Comparison of ENCODE assay signal across 28 mouse cellular contexts in genomic region chr6:85355753-85356152, GRCm38 (mm10). TPM values are rescaled to one million over a fixed set of nuclear protein-coding genes. Genes with fewer than 3 reads are reported as not detected.
DNase-seq lines count a peak whose midpoint lies in the region; ATAC-seq and TF ChIP-seq lines count a peak whose summit lies in the region.
"Had no signal": no experiment of that assay in that cellular context is flagged by ENCODE, and none has a peak within 500 bp of the region (broad histone marks: within the 10 kb centered on the region; RNA-seq: fewer than 3 reads in every experiment).

No protein-coding gene starts in this region.

- H3K4me2 ChIP-seq in heart, embryonic 13.5 days = no peak overlapping the region
- H3K4me2 ChIP-seq: forebrain, embryonic 13.5 days; limb, embryonic 13.5 days; liver, embryonic 11.5 days; midbrain, embryonic 12.5 days; neural tube, embryonic 15.5 days; stomach, embryonic 15.5 days had no signal

- H3K27me3 ChIP-seq in heart, embryonic 13.5 days (replicated peaks) = no peaks in the 10 kb centered on the region
- no peaks in the 10 kb centered on the region for H3K27me3 ChIP-seq in thymus, adult 2 months (ENCODE audit: control insufficient read depth, insufficient read depth, low read length)
- H3K27me3 ChIP-seq: forebrain, embryonic 13.5 days; limb, embryonic 13.5 days; midbrain, embryonic 12.5 days; neural tube, embryonic 15.5 days; stomach, embryonic 15.5 days had no signal

- no peak for DNase-seq in gastrocnemius, adult 2 months
- no peak for DNase-seq in gastrocnemius, postnatal 4 days (ENCODE audit: low spot score in 2 of 2)
- no peak for DNase-seq in heart, adult 11 months
- DNase-seq in CD4-positive helper T cell, adult 2 months (ENCODE audit: low read depth, low spot score) = peak; percentile 40
- DNase-seq in thymus, adult 2 months = no peak
- DNase-seq: adrenal gland, adult 8-10 months; cerebellum, adult 9-10 months; cerebellum, postnatal 36 days; gastrocnemius, postnatal 36 days; kidney, adult 8-10 months; kidney, postnatal 4 days; lung, postnatal 36 days; retina, postnatal 1 day; right cerebral cortex, postnatal 14 days; thymus, postnatal 14 days had no signal

- 0 out of 2 replicates have a peak overlapping the region, but pooled peaks have one; percentile 10 for H3K9ac ChIP-seq in heart, embryonic 13.5 days
- H3K9ac ChIP-seq: forebrain, embryonic 13.5 days; limb, embryonic 13.5 days; midbrain, embryonic 12.5 days; neural tube, embryonic 15.5 days; stomach, embryonic 15.5 days had no signal

- H3K4me3 ChIP-seq in gastrocnemius, adult 2 months = no peak overlapping the region
- no peak overlapping the region for H3K4me3 ChIP-seq in heart, embryonic 13.5 days
- no peak overlapping the region for H3K4me3 ChIP-seq in thymus, adult 2 months (ENCODE audit: control insufficient read depth, insufficient read depth, low read length)
- H3K4me3 ChIP-seq: forebrain, embryonic 13.5 days; limb, embryonic 13.5 days; megakaryocyte, embryonic 14.5 days; midbrain, embryonic 12.5 days; neural tube, embryonic 15.5 days; stomach, embryonic 15.5 days had no signal

- H3K9me3 ChIP-seq in heart, embryonic 13.5 days = no peaks in the 10 kb centered on the region
- H3K9me3 ChIP-seq: forebrain, embryonic 13.5 days; limb, embryonic 13.5 days; megakaryocyte, embryonic 14.5 days; midbrain, embryonic 12.5 days; neural tube, embryonic 15.5 days; stomach, embryonic 15.5 days had no signal

- ATAC-seq in heart, embryonic 13.5 days (ENCODE audit: extremely low read depth, insufficient number of reproducible peaks, low FRiP score, low TSS enrichment) = no peak
- peak; percentile 41 for ATAC-seq in activated CD4-positive, CD25-positive, alpha-beta regulatory T cell, adult 4 months
- no peak for ATAC-seq in monocyte, adult 5-6 weeks (replicated peaks; ENCODE audit: insufficient number of reproducible peaks, low FRiP score, low TSS enrichment, poor library complexity, severe bottlenecking)
- ATAC-seq: forebrain, embryonic 13.5 days; hindbrain, postnatal 0 days; intestine, embryonic 16.5 days had no signal

- TF ChIP-seq CTCF in gastrocnemius, adult 2 months (IDR thresholded peaks at IDR 0.05) = no peak
- no peak for TF ChIP-seq CTCF in thymus, adult 2 months (IDR thresholded peaks at IDR 0.05; ENCODE audit: borderline replicate concordance, control insufficient read depth, extremely low read depth, insufficient read depth, low read length, poor library complexity)

- 89% methylated on average over 2 of the region's 2 CpGs for WGBS in heart, embryonic 13.5 days
- 96% methylated on average over 2 of the region's 2 CpGs for WGBS in thymus, adult 2 months

- peak overlapping the region; percentile 66; the same call in 1 of the 2 replicates for H3K27ac ChIP-seq in gastrocnemius, adult 2 months
- peak overlapping the region; percentile 91 for H3K27ac ChIP-seq in heart, embryonic 13.5 days (replicated peaks)
- H3K27ac ChIP-seq in thymus, adult 2 months (ENCODE audit: control insufficient read depth, insufficient read depth, low read length) = no peak overlapping the region
- H3K27ac ChIP-seq: forebrain, embryonic 13.5 days; hindbrain, postnatal 0 days; kidney, postnatal 0 days; limb, embryonic 13.5 days; midbrain, embryonic 12.5 days; neural tube, embryonic 15.5 days; stomach, embryonic 15.5 days had no signal

- peaks cover 11% of the 10 kb centered on the region; the same call in 1 of the 2 replicates for H3K36me3 ChIP-seq in heart, embryonic 13.5 days
- H3K36me3 ChIP-seq in thymus, adult 2 months (ENCODE audit: control insufficient read depth, insufficient read depth, low read length) = no peaks in the 10 kb centered on the region
- H3K36me3 ChIP-seq: limb, embryonic 13.5 days; midbrain, embryonic 12.5 days; neural tube, embryonic 15.5 days; stomach, embryonic 15.5 days had no signal

- intact Hi-C loops in gastrocnemius, adult 2 months (cut with DNase I) = no loop called here

- no peak for TF ChIP-seq POLR2A in thymus, adult 2 months (IDR thresholded peaks at IDR 0.05; ENCODE audit: control insufficient read depth, extremely low read depth, insufficient read depth, low read length, poor library complexity)

- H3K4me1 ChIP-seq in heart, embryonic 13.5 days = peaks cover 42% of the 10 kb centered on the region
- H3K4me1 ChIP-seq in thymus, adult 2 months (replicated peaks; ENCODE audit: control insufficient read depth, insufficient read depth, low read length) = no peaks in the 10 kb centered on the region
- H3K4me1 ChIP-seq: forebrain, embryonic 13.5 days; limb, embryonic 13.5 days; midbrain, embryonic 12.5 days; stomach, embryonic 15.5 days had no signal

RNA-seq across cellular contexts. Expression of gene Rab11fip5, which starts 18.7 kb away (rescaled TPM):
- 10 to 100 TPM; 24.2 to 28.2 TPM for total RNA-seq in gastrocnemius, adult 2 months (2021)
- total RNA-seq in gastrocnemius, postnatal 4 days (2021) = 10 to 100 TPM; 49.3 to 50.8 TPM
- 38.7 and 45.2 TPM in 2 replicates for polyA plus RNA-seq in heart, embryonic 13.5 days (2015; fragmentation: Nextera tagmentation; extraction: Ambion mirVana)
- polyA plus RNA-seq in activated CD4-positive, CD25-positive, alpha-beta regulatory T cell, adult 4 months (2017; shearing (Covaris generic)) = under 1 TPM; 0.15 to 0.29 TPM
- 10.2 and 13.5 TPM in 2 replicates for polyA plus RNA-seq in thymus, adult 2 months (2012; rRNA removed)
- 1.6 to 3.0 TPM (median 1.6 TPM) in 3 replicates for total RNA-seq in monocyte, adult 5-6 weeks (2017)

RNA-seq across cellular contexts. Expression of gene Sfxn5, which starts 22.5 kb away (rescaled TPM):
- total RNA-seq in gastrocnemius, adult 2 months (2021) = 1 to 10 TPM; 5.9 to 7.3 TPM
- 1 to 10 TPM; 4.7 to 5.4 TPM for total RNA-seq in gastrocnemius, postnatal 4 days (2021)
- 3.3 and 4.6 TPM in 2 replicates for polyA plus RNA-seq in heart, embryonic 13.5 days (2015; fragmentation: Nextera tagmentation; extraction: Ambion mirVana)
- 1 to 10 TPM; 1.5 to 1.8 TPM for polyA plus RNA-seq in activated CD4-positive, CD25-positive, alpha-beta regulatory T cell, adult 4 months (2017; shearing (Covaris generic))
- polyA plus RNA-seq in thymus, adult 2 months (2012; rRNA removed) = 3.7 and 5.9 TPM in 2 replicates
- 3.7 to 7.3 TPM (median 4.6 TPM) in 3 replicates for total RNA-seq in monocyte, adult 5-6 weeks (2017)
